Mouse (Mus musculus): ENCODE measurements around the gene B4galt5. TPM values are rescaled to one million over a fixed set of nuclear protein-coding genes. Genes with fewer than 3 reads are reported as not detected.

Gene B4galt5
- total and polyA plus RNA-seq, 2 experiments from 2014 or later, result 27.4 to 60.7 TPM

GRCm38 (mm10) chr2:167324151-167324930 lies 24.6 kb downstream of the B4galt5 start:
- no peak overlapping the region for H3K27ac ChIP-seq (ENCODE audit: low read depth, low read length)
- H3K9me3 ChIP-seq (ENCODE audit: low read length), result no peaks in the 10 kb centered on the region
- no peaks in the 10 kb centered on the region for H3K27me3 ChIP-seq (ENCODE audit: insufficient read depth, low read length)
- H3K36me3 ChIP-seq (ENCODE audit: insufficient read depth), result no peaks in the 10 kb centered on the region
- no peaks in the 10 kb centered on the region for H3K4me1 ChIP-seq (ENCODE audit: insufficient read depth)
- WGBS, result 57% methylated on average over 10 of the region's 10 CpGs
- ATAC-seq (no peak), DNase-seq (no peak)
- no peak for TF ChIP-seq CTCF (IDR thresholded peaks at IDR 0.05; ENCODE audit: low read depth)
- no peak overlapping the region for H3K9ac ChIP-seq
- H3K4me2 ChIP-seq (ENCODE audit: low read depth), result no peak overlapping the region
- H3K4me3 ChIP-seq (ENCODE audit: low read depth, low read length), result no peak overlapping the region

DNA sequence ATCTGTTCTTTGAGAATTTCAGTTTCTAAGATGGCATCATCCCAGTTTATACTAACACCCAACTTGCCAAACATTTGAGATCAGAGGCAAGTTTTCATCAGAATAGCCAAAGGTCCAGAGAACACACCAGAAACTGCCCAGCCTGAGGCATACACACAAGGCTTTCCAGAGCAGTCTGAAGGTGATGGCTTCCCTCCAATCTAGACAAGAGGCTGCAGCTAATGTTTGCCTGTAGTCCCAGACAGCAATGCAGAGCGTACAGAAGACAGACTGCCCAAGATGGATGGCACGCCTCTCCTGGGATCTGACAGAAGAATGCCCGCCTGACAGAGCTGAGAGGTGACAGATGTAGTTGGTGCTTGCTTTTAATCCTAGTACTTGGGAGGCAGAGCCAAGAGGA lies 25.9 kb downstream of the B4galt5 start:
- Histone ChIP-seq H3K36me3 (ENCODE audit: insufficient read depth) (no peaks in the 10 kb centered on the region), H3K4me2 (ENCODE audit: low read depth) (no peak overlapping the region), H3K4me1 (ENCODE audit: insufficient read depth) (no peaks in the 10 kb centered on the region), H3K27ac (ENCODE audit: low read depth, low read length) (no peak overlapping the region), H3K9ac (no peak overlapping the region), H3K27me3 (ENCODE audit: insufficient read depth, low read length) (no peaks in the 10 kb centered on the region), H3K9me3 (ENCODE audit: low read length) (no peaks in the 10 kb centered on the region), H3K4me3 (ENCODE audit: low read depth, low read length) (no peak overlapping the region)
- no peak for ATAC-seq
- DNase-seq, result no peak
- no peak for TF ChIP-seq CTCF (IDR thresholded peaks at IDR 0.05; ENCODE audit: low read depth)
- 71% methylated on average over 3 of the region's 3 CpGs for WGBS

DNA sequence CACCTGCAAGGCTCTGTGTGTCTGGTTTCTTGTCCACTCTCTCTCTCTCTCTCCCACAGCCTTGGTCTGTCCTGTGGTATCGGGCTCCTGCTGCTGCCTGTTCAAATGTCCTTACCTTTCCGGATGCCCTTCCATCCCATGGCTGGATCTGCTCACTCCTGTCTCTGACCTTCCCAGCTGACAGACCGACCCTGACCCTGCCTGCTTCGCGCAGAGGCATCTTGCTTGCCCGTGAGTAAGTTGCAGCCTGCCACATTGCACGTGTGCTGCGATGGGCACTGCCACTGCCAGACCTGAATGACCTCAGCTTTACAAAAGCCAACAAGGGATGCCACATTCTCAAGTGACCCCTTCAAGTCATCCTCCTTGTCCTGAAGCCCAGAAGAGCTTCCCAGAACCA lies 27.6 kb downstream of the B4galt5 start:
- Histone ChIP-seq H3K4me2 (ENCODE audit: low read depth) (no peak overlapping the region), H3K9ac (no peak overlapping the region), H3K36me3 (ENCODE audit: insufficient read depth) (no peaks in the 10 kb centered on the region), H3K9me3 (ENCODE audit: low read length) (no peaks in the 10 kb centered on the region), H3K4me1 (ENCODE audit: insufficient read depth) (0 out of 2 replicates have a peak, but pooled peaks cover 4% of the 10 kb centered on the region), H3K27me3 (ENCODE audit: insufficient read depth, low read length) (no peaks in the 10 kb centered on the region), H3K4me3 (ENCODE audit: low read depth, low read length) (no peak overlapping the region), H3K27ac (ENCODE audit: low read depth, low read length) (no peak overlapping the region)
- ATAC-seq (no peak), DNase-seq (no peak)
- no peak for TF ChIP-seq CTCF (IDR thresholded peaks at IDR 0.05; ENCODE audit: low read depth)
- 92% methylated on average over 8 of the region's 8 CpGs for WGBS

DNA sequence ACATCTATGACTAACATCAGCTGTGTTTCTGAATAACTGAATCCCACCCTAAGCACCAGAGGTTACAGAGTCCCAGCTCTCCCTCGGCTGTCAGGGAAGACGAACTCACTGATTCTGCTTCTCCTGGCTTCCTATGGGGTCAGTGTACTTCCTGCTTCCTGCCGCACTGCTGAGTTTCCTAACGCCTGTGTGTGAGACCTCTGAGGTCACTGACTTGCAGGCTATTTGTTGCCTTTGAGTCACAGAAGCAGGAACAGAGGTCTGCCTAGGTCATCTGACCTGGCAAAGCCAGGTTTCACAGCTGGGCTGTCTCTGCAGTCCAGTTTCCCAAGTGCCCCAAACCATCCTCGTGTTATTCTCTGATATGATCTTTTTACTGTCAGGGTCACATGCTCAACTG lies 30.0 kb downstream of the B4galt5 start:
- H3K27me3 ChIP-seq (ENCODE audit: insufficient read depth, low read length), result no peaks in the 10 kb centered on the region
- no peak; the same call in 1 of the 2 replicates for ATAC-seq
- WGBS, result 72% methylated on average over 5 of the region's 5 CpGs
- no peak for DNase-seq
- no peaks in the 10 kb centered on the region for H3K36me3 ChIP-seq (ENCODE audit: insufficient read depth)
- no peak overlapping the region for H3K9ac ChIP-seq
- H3K9me3 ChIP-seq (ENCODE audit: low read length), result no peaks in the 10 kb centered on the region
- H3K27ac ChIP-seq (ENCODE audit: low read depth, low read length), result no peak overlapping the region
- TF ChIP-seq CTCF (IDR thresholded peaks at IDR 0.05; ENCODE audit: low read depth), result no peak
- no peak overlapping the region for H3K4me3 ChIP-seq (ENCODE audit: low read depth, low read length)
- H3K4me2 ChIP-seq (ENCODE audit: low read depth), result no peak overlapping the region
- H3K4me1 ChIP-seq (ENCODE audit: insufficient read depth), result peaks cover 11% of the 10 kb centered on the region; the same call in 1 of the 2 replicates

- H3K4me3 ChIP-seq (ENCODE audit: low read depth, low read length), result no peak overlapping the region
- H3K27ac ChIP-seq (ENCODE audit: low read depth, low read length), result 0 out of 2 replicates have a peak overlapping the region, but pooled peaks have one; percentile 45
- no peaks in the 10 kb centered on the region for H3K36me3 ChIP-seq (ENCODE audit: insufficient read depth)
- H3K27me3 ChIP-seq (ENCODE audit: insufficient read depth, low read length), result no peaks in the 10 kb centered on the region
- H3K4me1 ChIP-seq (ENCODE audit: insufficient read depth), result peaks cover 14% of the 10 kb centered on the region; the same call in 1 of the 2 replicates
- no peak overlapping the region for H3K4me2 ChIP-seq (ENCODE audit: low read depth)
- ATAC-seq (peak; percentile 58; the same call in 1 of the 2 replicates), DNase-seq (peak; percentile 75)
- H3K9ac ChIP-seq, result no peak overlapping the region
- no peaks in the 10 kb centered on the region for H3K9me3 ChIP-seq (ENCODE audit: low read length)
- WGBS, result 36% methylated on average over 3 of the region's 3 CpGs
- no peak for TF ChIP-seq CTCF (IDR thresholded peaks at IDR 0.05; ENCODE audit: low read depth)
Measured at GRCm38 (mm10) chr2:167316724-167317187, 32.2 kb downstream of the B4galt5 start.

DNA sequence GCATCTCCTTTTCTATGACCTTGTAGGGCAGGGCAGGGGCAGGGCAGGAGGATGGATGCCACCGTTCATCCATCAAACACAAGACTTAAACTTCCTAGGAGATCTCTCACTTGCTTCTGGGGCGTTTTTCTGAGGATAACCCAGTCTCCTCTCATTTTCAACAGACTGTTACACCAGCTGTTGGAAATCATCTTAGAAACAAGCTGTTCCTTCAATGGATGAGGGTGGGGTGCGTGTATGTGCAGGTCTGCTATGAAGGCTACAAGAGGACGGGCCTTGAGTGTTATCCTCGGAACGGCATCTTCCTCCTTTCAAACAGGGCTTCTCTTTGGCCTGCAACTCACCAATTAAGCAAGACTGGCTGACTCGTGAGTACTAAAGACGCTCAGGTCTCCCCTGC lies 34.5 kb downstream of the B4galt5 start:
- Histone ChIP-seq H3K9ac (no peak overlapping the region), H3K4me3 (ENCODE audit: low read depth, low read length) (no peak overlapping the region), H3K27me3 (ENCODE audit: insufficient read depth, low read length) (no peaks in the 10 kb centered on the region), H3K9me3 (ENCODE audit: low read length) (no peaks in the 10 kb centered on the region), H3K36me3 (ENCODE audit: insufficient read depth) (no peaks in the 10 kb centered on the region), H3K4me1 (ENCODE audit: insufficient read depth) (peaks cover 14% of the 10 kb centered on the region), H3K27ac (ENCODE audit: low read depth, low read length) (no peak overlapping the region), H3K4me2 (ENCODE audit: low read depth) (no peak overlapping the region)
- WGBS, result 66% methylated on average over 8 of the region's 8 CpGs
- no peak for TF ChIP-seq CTCF (IDR thresholded peaks at IDR 0.05; ENCODE audit: low read depth)
- DNase-seq (no peak), ATAC-seq (no peak)
